Mouse (Mus musculus) liver, postnatal 0 days (tissue): ENCODE data around the gene Acot11. TPM values are rescaled to one million over a fixed set of nuclear protein-coding genes. Genes with fewer than 3 reads are reported as not detected.

ENCODE experiments used
- ATAC-seq: fragments of 200-750 bp; cut with Nextera tagmentation; 2 replicates; pipeline ENCODE4 v1.8.0; 2017; ENCODE audit warnings: mild to moderate bottlenecking, moderate library complexity
- DNase-seq: peaks from one replicate; pipeline ENCODE4 v3.0.0-alpha.2; 2016
- H3K27ac ChIP-seq: fragments of 300-500 bp; sonication (generic); 2 replicates; pipeline ENCODE4 v1.5.1; 2014; ENCODE audit warnings: antibody characterized with exemption, moderate library complexity, mild to moderate bottlenecking, low read depth
- H3K27me3 ChIP-seq: fragments of 300-500 bp; sonication (generic); 2 replicates; pipeline ENCODE4 v1.6.1; 2014; ENCODE audit warnings: low read length, control low read depth, mixed read lengths; ENCODE audit not compliant: insufficient read depth
- H3K36me3 ChIP-seq: fragments of 300-500 bp; sonication (generic); replicated peaks from 2 replicates; pipeline ENCODE4 v1.6.1; 2014; ENCODE audit warnings: mild to moderate bottlenecking, control low read depth, low read length, moderate library complexity, mixed read lengths; ENCODE audit not compliant: insufficient read depth
- H3K4me1 ChIP-seq: fragments of 300-500 bp; sonication (generic); 2 replicates; pipeline ENCODE4 v1.6.1; 2014; ENCODE audit warnings: antibody characterized with exemption, mild to moderate bottlenecking, control low read depth; ENCODE audit not compliant: insufficient read depth
- H3K4me2 ChIP-seq: fragments of 300-500 bp; sonication (generic); 2 replicates; pipeline ENCODE4 v1.6.1; 2014; ENCODE audit warnings: low read depth, mild to moderate bottlenecking, low read length, moderate library complexity, mixed read lengths
- H3K4me3 ChIP-seq: fragments of 300-500 bp; sonication (generic); 2 replicates; pipeline ENCODE4 v1.5.1; 2014; ENCODE audit warnings: low read depth, low read length
- H3K9ac ChIP-seq: fragments of 300-500 bp; sonication (generic); replicated peaks from 2 replicates; pipeline ENCODE4 v1.6.1; 2014; ENCODE audit warnings: mild to moderate bottlenecking, moderate library complexity
- H3K9me3 ChIP-seq: fragments of 300-500 bp; sonication (generic); 2 replicates; pipeline ENCODE4 v1.6.1; 2016; ENCODE audit warnings: mild to moderate bottlenecking, control low read depth, low read length, mixed read lengths
- CTCF ChIP-seq: sonication (generic); IDR thresholded peaks from 2 replicates; pipeline ENCODE4 v1.5.1; 2016; ENCODE audit warnings: antibody characterized with exemption, low read depth
- EP300 ChIP-seq: IDR thresholded peaks from 2 replicates; pipeline ENCODE4 v1.6.1; 2016; ENCODE audit warnings: antibody characterized with exemption, low read depth, mild to moderate bottlenecking
- WGBS: fragments of 180-500 bp; shearing (Covaris S2); extraction: QIAGEN DNeasy Blood & Tissue Kit; methylation state at CpG from one replicate; pipeline ENCODE4 v1.1.7; 2014; ENCODE audit not compliant: insufficient replicate concordance; 5-methylcytosine and 5-hydroxymethylcytosine counted together
- polyA plus RNA-seq: library from polyadenylated mRNA; unstranded; fragments of >200 nt; fragmentation: Nextera tagmentation; extraction: Ambion mirVana; gene quantifications from 2 replicates; pipeline ENCODE4 v1.2.1, GENCODE M21; 2015

The Acot11 gene
- 0.72 and 2.1 TPM in 2 replicates for polyA plus RNA-seq

DNA sequence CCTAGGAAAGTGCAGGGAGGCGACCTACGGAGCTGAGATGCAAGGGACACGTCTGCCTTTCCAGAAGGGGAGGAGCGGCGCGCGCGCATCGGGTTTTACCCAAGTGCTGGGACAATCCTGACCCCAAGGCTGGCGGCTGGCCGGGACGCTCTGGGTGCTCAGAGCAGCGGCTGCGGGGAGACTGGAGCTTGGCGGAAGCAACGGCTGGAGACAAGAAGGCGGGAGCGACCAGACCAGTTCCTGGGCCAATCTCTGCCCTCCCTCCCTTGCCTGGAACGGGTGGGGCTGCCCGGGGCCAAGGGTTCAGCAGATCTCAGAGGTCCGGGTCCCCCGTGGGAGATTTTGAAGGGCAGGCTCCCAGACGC lies at the start of gene Acot11:
Gene Acot11, minus strand, starts transcription at position 89 of the 365 bp plus-strand sequence.
- Histone ChIP-seq H3K9ac (peak within 1 kb of the TSS; percentile 71), H3K27ac (peak within 1 kb of the TSS; percentile 66), H3K4me2 (peak within 1 kb of the TSS; percentile 84), H3K36me3 (no peaks in the 10 kb centered on the region), H3K27me3 (no peaks in the 10 kb centered on the region), H3K9me3 (peaks cover 5% of the 10 kb centered on the region; the same call in 1 of the 2 replicates), H3K4me1 (peaks cover 19% of the 10 kb centered on the region), H3K4me3 (peak within 1 kb of the TSS; percentile 54)
- ATAC-seq (peak; percentile 35), DNase-seq (peak; percentile 75)
- 2% methylated on average over 22 of the region's 23 CpGs for WGBS
- TF ChIP-seq CTCF (no peak), EP300 (no peak)

DNA sequence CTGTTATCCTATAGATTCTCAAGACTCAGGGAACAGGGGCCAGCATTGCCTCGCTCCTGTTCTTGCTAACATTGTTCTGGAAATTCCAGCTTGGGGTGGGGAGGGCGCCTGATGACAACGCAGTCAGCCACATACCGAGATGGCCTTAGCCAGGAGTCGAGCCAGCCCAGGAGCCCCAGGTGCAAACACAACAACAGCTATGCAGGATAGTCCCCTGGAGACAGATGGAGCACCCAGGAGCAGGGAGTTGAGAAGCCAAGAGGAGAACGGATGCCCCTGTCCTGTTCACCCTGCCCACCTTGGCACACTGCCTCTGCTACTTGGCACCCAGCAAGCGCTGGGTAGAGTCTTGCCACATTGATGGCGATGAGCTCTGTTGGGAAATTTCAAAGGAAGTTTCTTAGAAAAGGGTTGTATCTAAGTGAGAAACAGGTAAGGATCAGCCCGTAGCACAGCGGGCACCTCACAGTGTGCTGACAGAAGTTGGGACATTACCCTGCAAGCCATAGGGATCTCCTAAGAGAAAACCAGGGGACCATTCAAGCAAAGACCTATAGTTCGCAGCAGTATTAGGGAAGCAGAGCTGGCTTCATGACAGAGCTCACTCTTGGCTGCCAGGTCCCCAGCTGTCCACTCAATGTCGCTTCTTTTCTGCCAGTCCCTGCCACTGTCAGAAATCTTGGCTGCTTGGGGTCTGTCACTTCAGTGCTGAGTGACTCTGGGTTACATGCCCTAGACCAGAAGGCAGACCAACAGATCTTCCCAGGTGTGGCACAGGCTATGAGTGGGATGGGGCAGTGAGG lies 43.7 kb upstream of the Acot11 start:
- ATAC-seq (no peak), DNase-seq (no peak)
- no peak overlapping the region for H3K4me2 ChIP-seq

DNA sequence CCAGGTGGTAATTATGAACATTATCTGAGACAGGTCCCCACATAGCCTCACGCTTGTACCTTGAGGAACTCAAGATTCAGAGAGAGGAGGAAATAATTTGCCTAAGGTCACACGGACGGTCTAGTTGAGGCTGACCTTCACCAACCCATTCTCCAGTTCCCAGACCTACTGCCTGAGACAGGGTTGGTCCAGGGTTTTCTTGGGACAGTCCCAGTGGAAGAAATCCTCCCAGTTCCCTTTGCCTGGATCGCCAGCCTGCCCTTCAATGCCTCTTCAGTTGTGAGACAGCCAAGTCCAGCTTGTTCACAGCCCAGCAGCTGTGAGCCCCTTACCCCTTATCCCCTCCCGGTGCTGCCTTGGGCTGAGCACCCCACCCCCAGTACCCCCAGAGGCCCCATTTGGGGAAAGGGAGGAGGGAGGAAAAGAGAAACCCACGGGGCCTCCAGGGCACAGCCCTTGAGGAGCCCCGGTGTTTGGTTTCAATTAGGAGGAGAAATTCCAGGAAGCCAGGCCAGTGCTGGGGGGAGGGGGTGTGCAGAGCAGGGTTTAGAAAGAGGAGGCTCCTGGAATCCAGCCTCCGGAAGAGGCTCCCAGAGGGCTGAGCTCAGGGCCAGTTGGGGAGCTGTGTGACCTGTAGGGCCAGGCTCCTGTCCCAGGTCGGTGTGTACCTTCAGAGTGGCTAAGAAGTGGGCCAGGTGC lies 42.9 kb upstream of the Acot11 start:
- 20% methylated on average over 9 of the region's 9 CpGs for WGBS

More for the DNA sequence above, 43.7 kb upstream of the Acot11 start:
- no peak overlapping the region for H3K4me3 ChIP-seq
- 65% methylated on average over 12 of the region's 12 CpGs for WGBS
- H3K9ac ChIP-seq: no peak overlapping the region
- peaks cover 14% of the 10 kb centered on the region for H3K4me1 ChIP-seq
- H3K27ac ChIP-seq: no peak overlapping the region
- H3K36me3 ChIP-seq: no peaks in the 10 kb centered on the region
- TF ChIP-seq EP300: no peak
- no peak for TF ChIP-seq CTCF
- no peaks in the 10 kb centered on the region for H3K9me3 ChIP-seq
- no peaks in the 10 kb centered on the region for H3K27me3 ChIP-seq

DNA sequence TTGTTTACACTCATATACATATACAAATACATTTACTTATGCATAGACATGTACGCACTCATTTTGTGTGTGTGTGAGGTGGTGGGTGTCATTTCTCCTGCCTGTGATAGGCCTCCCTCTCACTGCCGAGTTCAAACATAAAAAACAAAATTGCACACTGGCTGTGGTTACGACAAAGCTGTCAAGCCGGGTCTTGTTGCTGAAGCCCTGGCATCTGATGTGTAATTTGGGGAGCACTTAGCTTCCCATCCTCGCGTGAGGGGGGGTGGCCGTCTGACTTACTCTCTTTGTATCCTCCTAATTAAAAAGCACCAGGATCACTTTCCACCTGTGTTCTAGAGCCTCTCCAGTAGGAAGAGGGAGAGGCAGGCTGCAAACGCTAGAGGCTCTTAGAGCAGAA lies 37.8 kb upstream of the Acot11 start:
- Histone ChIP-seq H3K4me3 (no peak overlapping the region), H3K9ac (no peak overlapping the region), H3K9me3 (no peaks in the 10 kb centered on the region), H3K4me1 (peaks cover 20% of the 10 kb centered on the region), H3K4me2 (no peak overlapping the region), H3K27ac (no peak overlapping the region), H3K27me3 (no peaks in the 10 kb centered on the region), H3K36me3 (no peaks in the 10 kb centered on the region)
- DNase-seq: no peak
- TF ChIP-seq EP300 (no peak), CTCF (no peak)
- WGBS: 61% methylated on average over 8 of the region's 8 CpGs
- no peak for ATAC-seq

More for the DNA sequence above, 42.9 kb upstream of the Acot11 start:
- TF ChIP-seq EP300 (no peak), CTCF (no peak)
- Histone ChIP-seq H3K36me3 (no peaks in the 10 kb centered on the region), H3K27ac (peak overlapping the region; percentile 60; the same call in 1 of the 2 replicates), H3K9ac (peak overlapping the region; percentile 48), H3K4me2 (0 out of 2 replicates have a peak overlapping the region, but pooled peaks have one; percentile 29), H3K4me3 (no peak overlapping the region), H3K4me1 (peaks cover 14% of the 10 kb centered on the region), H3K9me3 (no peaks in the 10 kb centered on the region), H3K27me3 (no peaks in the 10 kb centered on the region)
- ATAC-seq: peak; percentile 63
- peak; percentile 50 for DNase-seq

DNA sequence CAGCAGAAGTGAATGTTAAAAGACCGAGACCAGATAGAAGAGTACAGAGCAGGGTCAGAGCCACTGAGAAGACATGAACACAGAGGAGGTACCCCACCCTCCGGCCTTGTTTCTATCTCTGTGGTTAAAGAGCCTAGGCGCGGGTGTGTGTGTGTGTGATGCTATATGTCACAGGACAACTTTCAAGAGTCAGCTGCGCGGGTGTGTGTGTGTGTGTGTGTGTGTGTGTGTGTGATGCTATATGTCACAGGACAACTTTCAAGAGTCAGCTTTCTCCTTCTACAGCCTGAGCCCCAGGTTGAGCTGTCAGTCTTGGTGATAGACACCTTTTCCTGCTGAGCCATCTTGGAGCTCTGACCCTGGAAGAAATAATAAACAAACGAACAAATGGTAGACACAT lies 37.1 kb upstream of the Acot11 start:
- no peak for TF ChIP-seq EP300
- TF ChIP-seq CTCF: no peak
- Histone ChIP-seq H3K27ac (no peak overlapping the region), H3K36me3 (no peaks in the 10 kb centered on the region), H3K4me3 (no peak overlapping the region), H3K27me3 (no peaks in the 10 kb centered on the region), H3K4me1 (peaks cover 17% of the 10 kb centered on the region), H3K9ac (no peak overlapping the region), H3K4me2 (no peak overlapping the region), H3K9me3 (no peaks in the 10 kb centered on the region)
- DNase-seq: no peak
- ATAC-seq: no peak
- WGBS: 42% methylated on average over 7 of the region's 7 CpGs

DNA sequence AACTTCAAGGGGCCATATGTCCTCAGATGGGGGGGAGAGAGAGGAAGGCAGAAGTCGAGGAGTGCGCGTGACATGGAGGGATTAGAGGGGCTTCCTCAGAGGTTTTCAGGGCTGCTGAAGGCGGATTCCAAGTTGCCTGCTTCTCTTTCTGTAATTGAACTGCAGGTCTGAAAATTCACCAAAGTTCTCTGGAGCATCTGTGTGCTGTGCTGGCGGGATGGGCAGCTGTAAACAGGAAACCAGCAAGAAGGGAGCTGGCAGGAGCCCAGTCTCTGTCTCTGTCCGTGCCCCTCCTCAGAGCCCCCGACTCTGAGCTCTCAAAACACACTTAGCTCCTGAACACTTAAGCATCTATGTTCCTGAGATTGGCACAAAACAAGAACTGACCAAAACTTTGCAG lies 36.5 kb upstream of the Acot11 start:
- TF ChIP-seq EP300: no peak
- no peak for TF ChIP-seq CTCF
- Histone ChIP-seq H3K4me3 (no peak overlapping the region), H3K27ac (no peak overlapping the region), H3K4me2 (no peak overlapping the region), H3K4me1 (peaks cover 17% of the 10 kb centered on the region), H3K36me3 (no peaks in the 10 kb centered on the region), H3K9me3 (no peaks in the 10 kb centered on the region), H3K9ac (no peak overlapping the region; the same call in 1 of the 2 replicates), H3K27me3 (no peaks in the 10 kb centered on the region)
- ATAC-seq (no peak), DNase-seq (no peak)
- 32% methylated on average over 7 of the region's 7 CpGs for WGBS
